Mouse (Mus musculus) heart, adult 2 months (tissue): ENCODE data around the gene Btn1a1. TPM values are rescaled to one million over a fixed set of nuclear protein-coding genes. Genes with fewer than 3 reads are reported as not detected.

Experiments
- DNase-seq, 2 experiments: peaks; one replicate each; pipeline ENCODE4 v3.0.0; 2021
- H3K27ac ChIP-seq: fragments of 200-600 bp; 2 replicates; pipeline ENCODE4 v1.8.1; 2022
- H3K27me3 ChIP-seq: fragments of 200-500 bp; 2 replicates; pipeline ENCODE4 v1.6.1; 2012; ENCODE audit warnings: mild to moderate bottlenecking, low read length, inconsistent platforms, mixed read lengths; ENCODE audit not compliant: control insufficient read depth, insufficient read depth
- H3K36me3 ChIP-seq: fragments of 200-500 bp; 2 replicates; pipeline ENCODE4 v1.6.1; 2012; ENCODE audit warnings: low read length, inconsistent platforms; ENCODE audit not compliant: control insufficient read depth, insufficient read depth
- H3K4me1 ChIP-seq: fragments of 200-500 bp; 2 replicates; pipeline ENCODE4 v1.6.1; 2011; ENCODE audit warnings: low read length; ENCODE audit not compliant: control insufficient read depth, insufficient read depth
- H3K4me3 ChIP-seq: fragments of 200-600 bp; 2 replicates; pipeline ENCODE4 v1.8.1; 2022
- H3K79me2 ChIP-seq: fragments of 200-500 bp; replicated peaks from 2 replicates; pipeline ENCODE4 v1.6.1; 2012; ENCODE audit warnings: mild to moderate bottlenecking, inconsistent platforms, low read length, moderate library complexity, mixed read lengths; ENCODE audit not compliant: control insufficient read depth, insufficient read depth
- H3K9ac ChIP-seq: fragments of 200-500 bp; 2 replicates; pipeline ENCODE4 v1.6.1; 2012; ENCODE audit warnings: low read depth, mild to moderate bottlenecking, control low read depth, inconsistent platforms, low read length, mixed read lengths
- CTCF ChIP-seq: fragments of 200-600 bp; IDR thresholded peaks from 2 replicates; pipeline ENCODE4 v1.8.1; 2022; ENCODE audit warnings: antibody characterized with exemption, mild to moderate bottlenecking, moderate library complexity
- EP300 ChIP-seq: fragments of 200-500 bp; IDR thresholded peaks from 2 replicates; pipeline ENCODE4 v1.6.1; 2011; ENCODE audit warnings: low read depth, low read length, control low read depth; ENCODE audit not compliant: insufficient read depth
- POLR2A ChIP-seq: fragments of 200-500 bp; IDR thresholded peaks from 2 replicates; pipeline ENCODE4 v1.6.1; 2011; ENCODE audit warnings: mild to moderate bottlenecking, low read depth, low read length, control low read depth; ENCODE audit not compliant: insufficient read depth
- WGBS: fragments of 180-500 bp; shearing (Covaris S2); methylation state at CpG from one replicate; pipeline ENCODE4 v1.1.7; 2018; 5-methylcytosine and 5-hydroxymethylcytosine counted together
- intact Hi-C: fragments of 180-260 bp; cut with DNase I; formaldehyde crosslinking; loops from one replicate; pipeline ENCODE4 v1.15.1; 2025
- long read RNA-seq: library from polyadenylated mRNA; stranded (forward); transcript quantifications from one replicate; pipeline ENCODE4 v2.0.0, GENCODE M21; 2021
- polyA plus RNA-seq: library from polyadenylated mRNA; depleted of rRNA; stranded (reverse); fragments of >200 nt; gene quantifications from 2 replicates; pipeline ENCODE4 v1.2.3, GENCODE M21; 2012; rRNA removed
- total RNA-seq, 2 experiments: library from RNA; stranded (reverse); gene quantifications; 2 replicates each; pipeline ENCODE4 v1.2.3; 2021

Btn1a1 gene
- total RNA-seq (not detected), polyA plus RNA-seq (0.20 TPM in 1 of 2 replicates, not detected in the other)
- long read RNA-seq, result 0 reads

DNA sequence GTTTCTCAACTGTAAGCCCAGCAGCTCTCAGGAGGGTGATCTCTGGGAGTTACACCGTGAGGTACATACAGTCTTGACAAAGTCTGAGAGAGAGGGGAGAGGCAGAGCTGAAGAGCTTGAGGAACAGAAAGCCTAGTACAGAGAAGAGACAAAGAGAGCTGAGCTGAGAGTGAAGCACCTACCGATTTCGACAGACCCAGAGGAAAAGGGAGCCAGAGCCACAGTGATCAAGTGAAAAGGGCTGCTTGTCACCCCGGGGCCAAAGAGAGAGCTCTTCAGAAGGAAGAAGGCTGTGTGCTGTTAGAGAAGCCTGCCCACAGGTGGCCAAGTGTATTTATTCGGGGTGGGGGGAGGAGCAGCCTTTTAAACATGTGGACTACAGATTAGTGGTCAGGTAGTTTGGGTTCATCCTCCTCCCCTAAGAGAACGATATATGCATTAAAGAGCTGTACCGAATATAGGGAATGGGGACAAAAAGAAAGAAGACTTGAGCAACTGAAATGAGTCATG is at the start of gene Btn1a1:
TSS of gene Btn1a1 (minus strand) at position 302 of the 510 bp plus-strand sequence.
- peak in 1 of 2 experiments; percentile 19 for DNase-seq
- H3K27me3 ChIP-seq, result no peaks in the 10 kb centered on the region
- intact Hi-C loops, result loop anchor here (2.0 to 5.0 kb wide), 2 partner anchors 13 to 42 kb away; no protein-coding TSS in a partner anchor
- H3K9ac ChIP-seq, result no peak within 1 kb of the TSS
- no peaks in the 10 kb centered on the region for H3K4me1 ChIP-seq
- H3K4me3 ChIP-seq, result peak within 1 kb of the TSS; percentile 57
- no peak within 1 kb of the TSS for H3K27ac ChIP-seq
- H3K79me2 ChIP-seq, result no peaks in the 10 kb centered on the region
- H3K36me3 ChIP-seq, result no peaks in the 10 kb centered on the region
- TF ChIP-seq CTCF, result no peak
- TF ChIP-seq POLR2A, result no peak
- no peak for TF ChIP-seq EP300
- 16% methylated on average over 7 of the region's 7 CpGs for WGBS

DNA sequence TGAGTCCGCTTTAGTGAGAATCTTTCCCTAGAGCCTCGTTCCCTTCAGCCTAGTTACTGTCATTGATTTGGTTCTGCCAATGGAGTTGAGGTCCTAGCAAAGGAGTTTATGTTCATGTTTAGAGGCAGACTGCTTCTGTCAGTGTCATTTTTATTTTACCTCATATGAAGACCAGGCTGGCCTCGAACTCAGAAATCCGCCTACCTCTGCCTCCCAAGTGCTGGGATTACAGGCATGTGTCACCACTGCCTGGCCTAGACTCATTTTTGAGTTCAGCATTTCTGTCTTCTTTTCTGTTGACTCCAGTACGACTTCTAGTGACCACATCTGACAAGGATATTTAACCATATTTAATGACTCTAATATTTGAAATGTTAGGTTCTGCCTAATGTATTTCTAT is 49.6 kb upstream of the Btn1a1 start:
- no peaks in the 10 kb centered on the region for H3K79me2 ChIP-seq
- H3K27ac ChIP-seq, result no peak overlapping the region
- TF ChIP-seq CTCF (no peak), EP300 (no peak), POLR2A (no peak)
- no peaks in the 10 kb centered on the region; the same call in 1 of the 2 replicates for H3K4me1 ChIP-seq
- WGBS, result 84% methylated on average over 5 of the region's 5 CpGs
- no peaks in the 10 kb centered on the region for H3K27me3 ChIP-seq
- no peak overlapping the region for H3K9ac ChIP-seq
- H3K36me3 ChIP-seq, result no peaks in the 10 kb centered on the region
- no peak overlapping the region for H3K4me3 ChIP-seq
- DNase-seq, result no peak
- intact Hi-C loops, result loop anchor here (5.0 kb wide), 1 partner anchor 148 kb away; the partner anchor contains the start of gene Zfp322a

DNA sequence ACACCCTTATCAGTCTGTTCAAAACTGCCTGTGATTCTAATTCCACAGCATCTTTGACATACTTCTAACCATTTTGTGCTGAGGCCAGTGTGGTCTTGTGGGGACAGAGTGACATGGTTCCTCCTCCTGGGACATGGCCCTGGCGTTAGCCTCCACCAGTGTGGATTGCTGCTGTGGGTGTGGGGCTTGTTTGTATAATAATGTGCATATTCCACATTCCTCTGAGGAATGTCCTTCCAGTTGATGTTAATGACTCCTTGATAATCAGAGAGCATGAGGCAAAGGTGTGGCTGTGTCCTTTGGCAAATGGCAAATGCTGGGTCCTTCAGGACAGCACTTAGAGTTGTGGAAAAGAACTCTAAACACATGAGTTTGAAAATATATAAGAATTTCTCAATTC is 47.8 kb upstream of the Btn1a1 start:
- H3K27ac ChIP-seq, result no peak overlapping the region
- no peak overlapping the region for H3K9ac ChIP-seq
- no peaks in the 10 kb centered on the region for H3K36me3 ChIP-seq
- H3K79me2 ChIP-seq, result no peaks in the 10 kb centered on the region
- no peaks in the 10 kb centered on the region for H3K27me3 ChIP-seq
- intact Hi-C loops, result no loop called here
- WGBS, result 81% methylated on average over 1 of the region's 1 CpGs
- no peak overlapping the region for H3K4me3 ChIP-seq
- no peak for TF ChIP-seq EP300
- TF ChIP-seq POLR2A, result no peak
- TF ChIP-seq CTCF, result no peak
- DNase-seq, result no peak
- no peaks in the 10 kb centered on the region for H3K4me1 ChIP-seq

DNA sequence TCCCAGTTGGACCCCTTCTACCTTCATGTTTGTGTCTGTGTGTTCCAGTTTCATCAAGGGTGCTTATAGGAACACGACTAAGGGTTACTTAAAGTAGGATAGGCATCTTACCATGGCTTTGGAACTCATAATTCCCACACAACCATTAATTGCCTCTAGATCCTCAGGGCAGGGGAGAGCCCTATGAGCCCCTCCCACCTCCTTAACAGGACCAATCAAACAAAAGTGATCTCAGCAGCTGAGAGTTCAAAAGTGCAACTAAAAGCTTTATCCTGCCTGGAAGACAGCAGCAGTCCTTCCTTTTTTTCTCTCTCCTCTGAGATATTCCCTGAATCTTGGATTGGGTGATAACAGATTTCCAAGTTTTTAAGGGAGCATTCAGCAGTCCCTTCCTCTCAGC is 44.4 kb upstream of the Btn1a1 start:
- Histone ChIP-seq H3K36me3 (no peaks in the 10 kb centered on the region), H3K79me2 (no peaks in the 10 kb centered on the region), H3K27me3 (no peaks in the 10 kb centered on the region), H3K9ac (no peak overlapping the region), H3K4me3 (no peak overlapping the region), H3K4me1 (no peaks in the 10 kb centered on the region), H3K27ac (no peak overlapping the region)
- WGBS, result 28% methylated on average over 1 of the region's 1 CpGs
- intact Hi-C loops, result no loop called here
- DNase-seq, result no peak
- TF ChIP-seq CTCF, result no peak
- no peak for TF ChIP-seq POLR2A
- TF ChIP-seq EP300, result no peak

DNA sequence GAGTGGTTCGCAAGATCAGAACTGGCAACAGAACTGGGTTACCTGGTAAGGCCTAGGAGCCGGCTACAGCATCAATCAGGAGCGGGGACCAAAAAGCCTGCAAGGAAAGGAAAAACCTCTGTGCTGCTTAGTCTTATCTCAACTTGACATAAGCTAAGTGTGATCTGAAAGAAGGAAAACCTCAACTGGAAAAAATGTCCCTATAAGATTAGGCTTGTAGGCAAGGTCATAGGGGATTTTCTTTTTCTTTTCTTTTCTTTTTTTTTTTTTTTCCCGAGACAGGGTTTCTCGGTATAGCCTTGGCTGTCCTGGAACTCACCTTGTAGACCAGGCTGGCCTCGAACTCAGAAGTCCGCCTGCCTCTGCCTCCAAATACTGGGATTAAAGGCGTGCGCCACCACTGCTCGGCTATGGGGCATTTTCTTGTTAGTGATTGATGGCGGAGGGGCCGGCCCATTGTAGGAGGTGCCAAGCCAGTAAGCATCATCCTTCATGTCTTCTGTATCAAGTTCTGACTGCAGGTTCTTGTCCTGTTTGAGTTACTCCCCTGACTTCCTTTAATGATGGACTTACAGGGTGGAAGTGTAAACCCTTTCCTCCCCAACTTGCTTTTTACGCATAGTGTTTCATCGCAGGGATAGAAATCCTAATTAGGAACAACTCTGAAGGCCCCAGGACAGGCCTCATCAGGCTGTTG is 41.3 kb upstream of the Btn1a1 start:
- TF ChIP-seq CTCF, result no peak
- no peak for TF ChIP-seq POLR2A
- TF ChIP-seq EP300, result no peak
- no peak overlapping the region for H3K27ac ChIP-seq
- no peak overlapping the region for H3K4me3 ChIP-seq
- 59% methylated on average over 14 of the region's 14 CpGs for WGBS
- no peak overlapping the region for H3K9ac ChIP-seq
- intact Hi-C loops, result loop anchor here (5.0 kb wide), 1 partner anchor 40 kb away; the partner anchor contains the start of gene Btn1a1
- no peaks in the 10 kb centered on the region for H3K79me2 ChIP-seq
- no peaks in the 10 kb centered on the region for H3K4me1 ChIP-seq
- no peaks in the 10 kb centered on the region for H3K27me3 ChIP-seq
- H3K36me3 ChIP-seq, result no peaks in the 10 kb centered on the region
- no peak for DNase-seq

DNA sequence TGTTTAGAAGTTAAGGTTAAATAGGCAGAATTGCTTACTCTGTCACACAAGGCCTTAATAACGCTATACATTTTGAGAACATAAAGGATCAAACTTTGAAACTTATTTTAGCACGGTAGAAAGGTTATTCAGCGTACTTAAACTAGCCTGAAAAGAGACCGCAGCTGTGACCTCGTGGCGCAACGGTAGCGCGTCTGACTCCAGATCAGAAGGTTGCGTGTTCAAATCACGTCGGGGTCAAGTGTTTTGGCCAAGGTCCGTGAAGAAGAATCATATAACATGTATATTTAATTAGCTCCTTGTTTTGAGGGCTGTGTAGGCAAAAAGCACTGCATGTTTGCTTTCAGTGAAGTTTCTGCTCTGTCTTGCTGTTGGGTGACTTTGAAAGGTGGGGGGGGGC is 40.6 kb upstream of the Btn1a1 start:
- intact Hi-C loops, result loop anchor here (5.0 kb wide), 1 partner anchor 39 kb away; the partner anchor contains the start of gene Btn1a1

More for the DNA sequence above, 40.6 kb upstream of the Btn1a1 start:
- no peak overlapping the region for H3K9ac ChIP-seq
- H3K27me3 ChIP-seq, result no peaks in the 10 kb centered on the region
- no peak overlapping the region for H3K4me3 ChIP-seq
- TF ChIP-seq POLR2A (no peak), CTCF (no peak), EP300 (no peak)
- WGBS, result 51% methylated on average over 13 of the region's 13 CpGs
- peak; percentile 21 to 43 for DNase-seq
- H3K36me3 ChIP-seq, result no peaks in the 10 kb centered on the region
- H3K27ac ChIP-seq, result no peak overlapping the region
- H3K79me2 ChIP-seq, result no peaks in the 10 kb centered on the region
- no peaks in the 10 kb centered on the region for H3K4me1 ChIP-seq
